Mouse (Mus musculus) liver, adult 2 months (tissue): ENCODE measurements around the gene Dcp1a.

Experiments used
- CTCF ChIP-seq: fragments of 200-500 bp; IDR thresholded peaks from 2 replicates; pipeline ENCODE4 v1.5.1; 2011; ENCODE audit warnings: low read depth, low read length, control low read depth
- POLR2A ChIP-seq: fragments of 200-500 bp; IDR thresholded peaks from 2 replicates; pipeline ENCODE4 v1.6.1; 2011; ENCODE audit warnings: low read length, control low read depth; ENCODE audit not compliant: insufficient read depth; ENCODE audit errors: extremely low read depth

- TF ChIP-seq POLR2A (no peak), CTCF (no peak)
Observed at GRCm38 (mm10) chr14:30523356-30523755, 44.0 kb downstream of the Dcp1a start.
